Mouse (Mus musculus): ENCODE data around the gene Plk1. TPM values are rescaled to one million over a fixed set of nuclear protein-coding genes. Genes with fewer than 3 reads are reported as not detected.

Gene Plk1
- 100 to 1,000 TPM in 1 of 2 experiments, 10 to 100 TPM in 1; 76.0 to 116 TPM for polyA plus RNA-seq (2012; fragmentation: generic; extraction: Trizol)

GRCm38 (mm10) chr7:122158915-122159902 is at the start of gene Plk1:
Gene Plk1 (plus strand): TSS chr7:122159439.

DNA sequence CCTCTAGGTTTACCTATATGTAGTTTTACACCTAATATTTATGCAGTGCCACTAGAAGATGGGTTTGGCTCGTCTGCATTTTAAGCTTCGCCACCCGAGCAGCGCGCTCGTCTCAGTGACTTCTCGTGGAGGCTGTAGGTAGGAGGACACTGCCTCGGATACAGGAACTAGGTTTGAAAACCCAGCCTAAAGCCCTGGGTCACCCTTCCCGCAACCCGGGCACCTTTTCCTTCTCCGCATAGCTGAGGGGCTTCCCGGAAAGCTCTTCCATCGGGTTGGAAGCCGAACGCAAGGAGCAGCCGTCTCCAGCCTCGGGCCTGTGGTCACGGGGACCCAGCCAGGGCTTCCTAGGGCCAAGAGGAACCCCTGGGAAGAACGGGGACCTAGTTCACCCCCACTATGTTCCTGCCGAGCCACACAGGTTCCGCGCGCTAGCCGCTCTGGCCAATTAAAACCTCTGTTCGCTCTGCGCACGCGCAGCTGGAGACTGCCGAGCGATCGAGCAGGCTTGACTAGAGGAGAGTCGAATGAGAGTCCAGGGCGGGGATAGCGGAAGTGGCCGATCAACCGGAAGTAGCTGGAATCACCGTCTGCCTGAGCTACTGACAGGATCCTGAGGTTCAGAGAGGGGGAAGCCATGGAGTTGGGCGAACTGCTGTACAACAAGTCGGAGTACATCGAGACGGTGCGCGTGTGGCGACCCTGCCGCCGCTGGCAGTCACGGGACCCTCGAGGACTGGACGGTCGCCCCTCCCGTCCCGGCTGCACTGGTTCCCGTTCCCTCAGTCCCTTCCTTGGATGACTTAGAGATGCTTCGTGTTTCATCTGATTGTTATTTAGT is 26.5 kb upstream of the Plk1 start, which contains the start of the genes Palb2 and Dctn5:
TSS of gene Palb2 (minus strand) at position 489 of the 841 bp plus-strand sequence.
TSS of gene Dctn5 (plus strand) at position 545 of the 841 bp plus-strand sequence.

GRCm38 (mm10) chr7:122186043-122186442 is 26.8 kb downstream of the Plk1 start, which contains the start of gene Ern2:
Gene Ern2 (minus strand): TSS chr7:122186207.

DNA sequence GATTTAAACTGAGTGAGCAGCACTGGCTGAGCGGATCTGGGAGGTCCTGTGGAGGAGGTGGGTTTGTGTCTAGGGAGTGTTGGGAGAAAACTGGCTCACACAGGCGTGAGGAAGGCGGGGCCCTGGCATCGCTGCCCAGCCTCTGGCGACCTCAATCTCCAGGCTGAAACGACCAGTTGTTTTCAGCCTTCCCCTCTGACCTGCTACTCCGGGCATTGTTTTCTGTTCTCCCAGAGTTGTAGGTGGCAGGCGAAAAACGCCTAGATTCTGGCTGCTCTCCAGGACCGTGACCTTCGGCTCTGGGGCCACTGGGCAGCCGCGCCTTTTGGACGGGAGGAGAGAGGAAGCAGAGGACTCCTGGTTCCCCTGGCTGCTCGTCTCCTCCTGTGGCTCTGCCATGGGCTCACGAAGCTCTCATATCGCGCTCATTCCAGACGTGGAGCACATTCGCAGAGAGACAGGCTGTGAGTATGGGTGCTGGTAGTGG is 60.1 kb downstream of the Plk1 start, which contains the start of gene Chp2:
TSS of gene Chp2 (plus strand) at position 182 of the 487 bp plus-strand sequence.

Other genes starting within 250 kb of the Plk1 start
- 10 to 100 TPM in 1 of 2 experiments, 1 to 10 TPM in 1; 2.1 to 17.3 TPM for gene Cog7, start 177.7 kb upstream of the Plk1 start, polyA plus RNA-seq (2012; fragmentation: generic; extraction: Trizol)
- gene Gga2, start 138.2 kb upstream of the Plk1 start, polyA plus RNA-seq (2012; fragmentation: generic; extraction: Trizol), result 10 to 100 TPM; 13.0 to 26.4 TPM
- gene Ubfd1, start 92.3 kb upstream of the Plk1 start, polyA plus RNA-seq (2012; fragmentation: generic; extraction: Trizol), result 10 to 100 TPM in 1 of 2 experiments, 1 to 10 TPM in 1; 6.4 to 15.9 TPM
- gene Ears2, start 92.2 kb upstream of the Plk1 start, polyA plus RNA-seq (2012; fragmentation: generic; extraction: Trizol), result 1 to 10 TPM; 5.4 to 6.4 TPM
- gene Ndufab1, start 57.6 kb upstream of the Plk1 start, polyA plus RNA-seq (2012; fragmentation: generic; extraction: Trizol), result 100 to 1,000 TPM; 380 to 415 TPM
- gene Palb2, start 26.5 kb upstream of the Plk1 start, polyA plus RNA-seq (2012; fragmentation: generic; extraction: Trizol), result under 1 TPM; 0.43 to 0.85 TPM
- gene Dctn5, start 26.4 kb upstream of the Plk1 start, polyA plus RNA-seq (2012; fragmentation: generic; extraction: Trizol), result 10 to 100 TPM; 31.4 to 69.1 TPM
- gene Ern2, start 26.8 kb downstream of the Plk1 start, polyA plus RNA-seq (2012; fragmentation: generic; extraction: Trizol), result under 1 TPM in 1 of 2 experiments, not detected in 1; 0.02 TPM
- under 1 TPM in 1 of 2 experiments, not detected in 1; 0.02 TPM for gene Chp2, start 60.1 kb downstream of the Plk1 start, polyA plus RNA-seq (2012; fragmentation: generic; extraction: Trizol)
- under 1 TPM; 0.01 to 0.07 TPM for gene Prkcb, start 129.3 kb downstream of the Plk1 start, polyA plus RNA-seq (2012; fragmentation: generic; extraction: Trizol)